21 mouse cellular contexts compared by ENCODE assay signal in genomic region chr4:9161814-9162133, GRCm38 (mm10).
DNase-seq lines count a peak whose midpoint lies in the region; ATAC-seq lines count a peak whose summit lies in the region.
"Had no signal": no experiment of that assay in that cellular context is flagged by ENCODE, and none has a peak within 500 bp of the region (broad histone marks: within the 10 kb centered on the region; RNA-seq: fewer than 3 reads in every experiment).

No protein-coding gene starts in this region.

- ATAC-seq in midbrain, embryonic 12.5 days (ENCODE audit: low FRiP score, low read depth), result 0 out of 2 replicates have a peak, but pooled peaks have one; percentile 31
- no peak for ATAC-seq in midbrain, embryonic 15.5 days (replicated peaks)
- peak; percentile 79 for ATAC-seq in hindbrain, embryonic 13.5 days (ENCODE audit: low FRiP score)
- ATAC-seq in neural tube, embryonic 12.5 days (ENCODE audit: low FRiP score, low read depth), result peak; percentile 71

- peaks cover 14% of the 10 kb centered on the region for H3K4me1 ChIP-seq in midbrain, embryonic 12.5 days
- H3K4me1 ChIP-seq in midbrain, embryonic 15.5 days, result no peaks in the 10 kb centered on the region
- H3K4me1 ChIP-seq in hindbrain, embryonic 13.5 days (replicated peaks), result peaks cover 13% of the 10 kb centered on the region
- peaks cover 10% of the 10 kb centered on the region for H3K4me1 ChIP-seq in neural tube, embryonic 12.5 days
- H3K4me1 ChIP-seq: heart, embryonic 15.5 days; stomach, embryonic 15.5 days had no signal

- peak; percentile 34 for DNase-seq in embryo, embryonic 10 days (ENCODE audit: low spot score)
- no peak for DNase-seq in embryo, embryonic 9.5 days (ENCODE audit: extremely low spot score)
- no peak for DNase-seq in retina, embryonic 14.5 days (ENCODE audit: low spot score)
- no peak for DNase-seq in heart, postnatal 10 days
- DNase-seq: adrenal gland, postnatal 14 days; cerebellum, adult 11-12 months; cerebellum, postnatal 14 days; gastrocnemius, postnatal 14 days; kidney, adult 9 months; lung, adult 2 months; right cerebral cortex, postnatal 14 days; spleen, adult 18-20 months had no signal

- peak overlapping the region; percentile 55 for H3K27ac ChIP-seq in midbrain, embryonic 12.5 days (replicated peaks)
- H3K27ac ChIP-seq in midbrain, embryonic 15.5 days, result no peak overlapping the region
- H3K27ac ChIP-seq in hindbrain, embryonic 13.5 days, result peak overlapping the region; percentile 49
- no peak overlapping the region for H3K27ac ChIP-seq in neural tube, embryonic 12.5 days
- H3K27ac ChIP-seq: forebrain, embryonic 13.5 days; heart, embryonic 15.5 days; hindbrain, embryonic 15.5 days; stomach, embryonic 15.5 days had no signal

- WGBS in midbrain, embryonic 12.5 days, result 61% methylated on average over 4 of the region's 4 CpGs
- WGBS in midbrain, embryonic 15.5 days, result 48% methylated on average over 4 of the region's 4 CpGs
- 20% methylated on average over 4 of the region's 4 CpGs for WGBS in hindbrain, embryonic 13.5 days
- 11% methylated on average over 4 of the region's 4 CpGs for whole genome bisulfite sequencing in neural tube, embryonic 12.5 days

- H3K4me2 ChIP-seq in midbrain, embryonic 12.5 days (replicated peaks), result no peak overlapping the region
- H3K4me2 ChIP-seq in midbrain, embryonic 15.5 days, result no peak overlapping the region
- no peak overlapping the region for H3K4me2 ChIP-seq in hindbrain, embryonic 13.5 days
- no peak overlapping the region for H3K4me2 ChIP-seq in neural tube, embryonic 12.5 days (replicated peaks)
- H3K4me2 ChIP-seq: forebrain, embryonic 13.5 days; heart, embryonic 15.5 days; hindbrain, embryonic 15.5 days; liver, embryonic 11.5 days; stomach, embryonic 15.5 days had no signal

- intact Hi-C loops in heart, postnatal 10 days (cut with DNase I), result no loop called here

- no peaks in the 10 kb centered on the region for H3K9me3 ChIP-seq in midbrain, embryonic 12.5 days
- no peaks in the 10 kb centered on the region for H3K9me3 ChIP-seq in midbrain, embryonic 15.5 days
- no peaks in the 10 kb centered on the region for H3K9me3 ChIP-seq in hindbrain, embryonic 13.5 days
- H3K9me3 ChIP-seq in neural tube, embryonic 12.5 days, result no peaks in the 10 kb centered on the region
- H3K9me3 ChIP-seq: forebrain, embryonic 13.5 days; heart, embryonic 15.5 days; hindbrain, embryonic 15.5 days; stomach, embryonic 15.5 days had no signal

- H3K36me3 ChIP-seq in midbrain, embryonic 12.5 days, result no peaks in the 10 kb centered on the region
- no peaks in the 10 kb centered on the region for H3K36me3 ChIP-seq in midbrain, embryonic 15.5 days (replicated peaks)
- H3K36me3 ChIP-seq in hindbrain, embryonic 13.5 days, result no peaks in the 10 kb centered on the region
- no peaks in the 10 kb centered on the region for H3K36me3 ChIP-seq in neural tube, embryonic 12.5 days
- H3K36me3 ChIP-seq: heart, embryonic 15.5 days; hindbrain, embryonic 15.5 days; stomach, embryonic 15.5 days had no signal

- no peak overlapping the region for H3K4me3 ChIP-seq in midbrain, embryonic 12.5 days
- no peak overlapping the region for H3K4me3 ChIP-seq in midbrain, embryonic 15.5 days
- no peak overlapping the region for H3K4me3 ChIP-seq in hindbrain, embryonic 13.5 days
- H3K4me3 ChIP-seq in neural tube, embryonic 12.5 days, result no peak overlapping the region
- H3K4me3 ChIP-seq: forebrain, embryonic 13.5 days; heart, embryonic 15.5 days; hindbrain, embryonic 15.5 days; stomach, embryonic 15.5 days had no signal

- H3K9ac ChIP-seq in midbrain, embryonic 12.5 days (replicated peaks), result no peak overlapping the region
- H3K9ac ChIP-seq in midbrain, embryonic 15.5 days, result no peak overlapping the region
- no peak overlapping the region for H3K9ac ChIP-seq in hindbrain, embryonic 13.5 days
- no peak overlapping the region for H3K9ac ChIP-seq in neural tube, embryonic 12.5 days
- H3K9ac ChIP-seq: forebrain, embryonic 13.5 days; heart, embryonic 15.5 days; hindbrain, embryonic 15.5 days; stomach, embryonic 15.5 days had no signal

- no peaks in the 10 kb centered on the region for H3K27me3 ChIP-seq in midbrain, embryonic 12.5 days
- no peaks in the 10 kb centered on the region for H3K27me3 ChIP-seq in midbrain, embryonic 15.5 days (replicated peaks)
- no peaks in the 10 kb centered on the region for H3K27me3 ChIP-seq in hindbrain, embryonic 13.5 days
- no peaks in the 10 kb centered on the region for H3K27me3 ChIP-seq in neural tube, embryonic 12.5 days (replicated peaks)
- H3K27me3 ChIP-seq: forebrain, embryonic 13.5 days; heart, embryonic 15.5 days; hindbrain, embryonic 15.5 days; stomach, embryonic 15.5 days had no signal

Comparison
In these comparisons a context has a peak if more than half of its experiments do, and no peak if none do; other contexts are left out.
1. H3K27ac ChIP-seq: peak in midbrain, embryonic 12.5 days (single experiment) and hindbrain, embryonic 13.5 days (single experiment); none in midbrain, embryonic 15.5 days (single experiment) and neural tube, embryonic 12.5 days (single experiment).